Mouse (Mus musculus) right cerebral cortex, postnatal 36 days (tissue): ENCODE data around the gene Zfp1.

Experiments
- DNase-seq, 2 experiments: peaks; one replicate each; pipeline ENCODE4 v3.0.0; 2022; ENCODE audit warnings: low spot score in 2 of 2, mixed read lengths in 1 of 2

The Zfp1 gene

GRCm38 (mm10) chr8:111676237-111676636, 33.0 kb downstream of the Zfp1 start:
- DNase-seq, result no peak

GRCm38 (mm10) chr8:111678111-111678510, 34.9 kb downstream of the Zfp1 start:
- peak; percentile 19 to 47 for DNase-seq

GRCm38 (mm10) chr8:111678848-111679247, 35.6 kb downstream of the Zfp1 start:
- DNase-seq, result peak; percentile 36 to 51

- no peak for DNase-seq
Measured at GRCm38 (mm10) chr8:111680423-111681028, 37.3 kb downstream of the Zfp1 start.

GRCm38 (mm10) chr8:111681153-111681552, 38.0 kb downstream of the Zfp1 start:
- no peak for DNase-seq

GRCm38 (mm10) chr8:111682521-111682920, 39.3 kb downstream of the Zfp1 start:
- DNase-seq, result no peak

GRCm38 (mm10) chr8:111686881-111687280, 43.7 kb downstream of the Zfp1 start:
- no peak for DNase-seq

GRCm38 (mm10) chr8:111690960-111691445, 47.8 kb downstream of the Zfp1 start, which contains the start of gene Ctrb1:
Gene Ctrb1 (minus strand): TSS chr8:111691010.
- no peak for DNase-seq

- DNase-seq, result no peak
Measured at GRCm38 (mm10) chr8:111693261-111693741, 50.1 kb downstream of the Zfp1 start.

GRCm38 (mm10) chr8:111695441-111695840, 52.2 kb downstream of the Zfp1 start:
- DNase-seq, result no peak

- DNase-seq, result no peak
Measured at GRCm38 (mm10) chr8:111697655-111698054, 54.5 kb downstream of the Zfp1 start.

GRCm38 (mm10) chr8:111699035-111699434, 55.8 kb downstream of the Zfp1 start:
- DNase-seq, result no peak

GRCm38 (mm10) chr8:111700201-111700600, 57.0 kb downstream of the Zfp1 start:
- no peak for DNase-seq

- no peak for DNase-seq
Measured at GRCm38 (mm10) chr8:111700740-111701139, 57.5 kb downstream of the Zfp1 start.

- DNase-seq, result no peak
Measured at GRCm38 (mm10) chr8:111701380-111701779, 58.2 kb downstream of the Zfp1 start.

GRCm38 (mm10) chr8:111704585-111704984, 61.4 kb downstream of the Zfp1 start:
- DNase-seq, result no peak

- DNase-seq, result no peak
Measured at GRCm38 (mm10) chr8:111705222-111705621, 62.0 kb downstream of the Zfp1 start.

GRCm38 (mm10) chr8:111705699-111706098, 62.5 kb downstream of the Zfp1 start:
- no peak for DNase-seq

GRCm38 (mm10) chr8:111708265-111708664, 65.1 kb downstream of the Zfp1 start:
- no peak for DNase-seq

- no peak for DNase-seq
Measured at GRCm38 (mm10) chr8:111709223-111709622, 66.0 kb downstream of the Zfp1 start.

GRCm38 (mm10) chr8:111710777-111711485, 67.7 kb downstream of the Zfp1 start:
- no peak for DNase-seq

GRCm38 (mm10) chr8:111712135-111712534, 68.9 kb downstream of the Zfp1 start:
- no peak for DNase-seq

GRCm38 (mm10) chr8:111712588-111712987, 69.4 kb downstream of the Zfp1 start:
- no peak for DNase-seq
